Mouse (Mus musculus): ENCODE results near the gene Pih1d1.
A peak's percentile ranks its signal among the peaks of the same experiment; 100 is the strongest.
"Not testable (repeated sequence)": the region's sequence is repeated elsewhere in the genome, so short reads cannot be mapped to it uniquely, and the experiment has no call there.

Pih1d1 gene

DNA sequence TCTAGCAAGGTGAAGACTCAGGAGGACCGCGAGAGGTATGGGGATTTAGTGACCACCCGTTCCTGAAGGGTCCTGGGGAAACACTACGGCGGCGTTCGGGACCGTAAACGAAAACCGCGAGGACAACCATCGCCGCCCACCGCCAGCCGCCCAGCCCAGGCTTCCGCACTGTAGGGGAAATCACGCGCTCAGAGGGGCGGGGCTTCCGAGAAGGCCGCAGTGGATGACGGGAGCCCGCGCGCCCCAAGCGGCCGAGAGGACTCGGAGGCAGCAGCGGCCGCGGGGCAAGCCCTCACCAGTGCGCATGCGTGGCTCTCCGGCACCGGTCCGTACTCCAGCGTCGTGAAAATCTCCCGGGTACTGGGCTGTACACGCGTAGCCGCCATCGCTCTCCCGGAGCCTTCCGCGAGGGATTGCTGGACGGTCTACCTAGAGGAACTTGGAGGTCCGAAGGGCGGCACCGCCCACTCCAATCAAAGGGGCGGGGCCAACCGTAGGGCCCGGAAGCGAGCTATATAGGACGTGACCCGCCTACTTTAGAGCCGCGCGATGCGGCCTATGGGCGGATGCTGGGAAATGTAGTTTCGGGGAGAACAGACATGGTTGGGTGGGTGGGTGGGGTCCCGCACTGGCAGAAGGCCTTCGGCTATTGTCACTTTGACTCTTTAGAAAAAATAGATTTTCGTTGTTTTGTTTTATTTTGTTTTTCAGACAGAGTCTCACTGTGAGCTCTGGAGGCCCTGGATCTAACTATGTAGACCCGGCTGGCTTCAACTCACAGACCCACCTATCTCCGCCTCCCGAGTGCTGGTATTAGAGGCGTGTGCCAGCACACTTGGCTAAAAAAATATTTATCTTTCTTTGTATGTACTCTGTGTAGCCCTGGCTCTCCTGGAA is at the start of gene Pih1d1, which contains the start of gene Aldh16a1:
Gene Pih1d1, plus strand, starts transcription at position 208 of the 897 bp plus-strand sequence.
Gene Aldh16a1, minus strand, starts transcription at position 489 of the 897 bp plus-strand sequence.
- DNase-seq (ENCODE audit: low read depth, low spot score) = peak; percentile 91

DNA sequence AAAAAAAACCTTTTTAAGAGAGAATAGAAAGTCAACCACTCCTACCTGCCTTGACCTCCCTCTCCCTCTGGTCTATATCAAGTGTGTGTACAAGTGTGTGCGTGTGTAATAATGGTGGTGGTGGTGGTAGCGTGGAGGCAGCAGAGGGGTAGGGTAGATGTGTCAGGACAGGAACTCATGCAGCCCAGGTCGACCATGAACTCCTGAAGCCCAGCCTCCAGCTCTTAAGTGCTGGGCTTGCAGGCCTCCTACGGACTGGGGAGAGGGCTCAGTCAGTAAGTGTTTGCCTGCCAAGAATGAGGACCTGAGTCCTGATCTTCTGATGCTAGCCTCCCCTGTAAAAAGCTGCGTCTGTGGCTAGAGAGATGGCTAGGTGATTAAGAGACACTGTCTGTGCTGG is 49.2 kb upstream of the Pih1d1 start:
- no peak for DNase-seq (ENCODE audit: low read depth, low spot score)

DNA sequence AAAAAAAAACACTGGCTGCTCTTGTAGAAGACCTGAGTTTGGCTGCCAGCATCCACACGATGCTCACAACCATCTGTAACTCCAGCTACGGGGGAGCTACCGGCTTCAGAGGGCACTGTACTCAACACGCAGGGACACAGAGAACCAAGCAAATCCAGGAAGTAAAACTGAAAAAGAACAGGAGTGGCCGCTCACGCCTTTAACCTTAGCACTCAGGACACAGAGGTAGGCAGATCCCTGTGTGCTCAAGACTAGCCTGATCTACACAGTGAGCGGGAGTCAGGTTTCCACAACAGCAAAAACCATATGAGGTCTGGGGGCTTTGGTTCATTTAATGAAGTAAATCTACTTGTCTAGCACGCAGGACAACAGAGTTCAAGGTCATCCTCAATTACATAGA is 48.6 kb upstream of the Pih1d1 start:
- DNase-seq (ENCODE audit: low read depth, low spot score) = no peak

DNA sequence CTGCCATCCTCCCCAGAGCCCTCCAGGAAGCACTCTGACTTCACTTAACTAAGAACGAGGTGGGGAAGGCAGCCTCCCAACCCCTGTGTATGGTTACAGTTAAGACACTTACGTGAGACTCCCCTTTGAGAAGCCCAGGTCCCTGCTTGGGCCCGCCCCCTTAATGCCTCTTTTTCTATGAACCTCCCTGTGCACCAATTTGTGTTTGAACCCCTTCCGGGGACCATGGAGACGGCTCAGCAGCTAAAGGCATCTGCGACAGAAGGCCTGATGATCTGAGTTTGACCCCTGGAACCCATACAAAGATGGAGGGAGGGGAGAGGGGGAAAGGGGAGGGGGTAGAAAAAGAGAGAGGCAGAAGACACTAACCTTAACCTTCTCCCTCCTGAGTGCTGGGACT is 47.7 kb upstream of the Pih1d1 start:
- DNase-seq (ENCODE audit: low read depth, low spot score) = no peak

DNA sequence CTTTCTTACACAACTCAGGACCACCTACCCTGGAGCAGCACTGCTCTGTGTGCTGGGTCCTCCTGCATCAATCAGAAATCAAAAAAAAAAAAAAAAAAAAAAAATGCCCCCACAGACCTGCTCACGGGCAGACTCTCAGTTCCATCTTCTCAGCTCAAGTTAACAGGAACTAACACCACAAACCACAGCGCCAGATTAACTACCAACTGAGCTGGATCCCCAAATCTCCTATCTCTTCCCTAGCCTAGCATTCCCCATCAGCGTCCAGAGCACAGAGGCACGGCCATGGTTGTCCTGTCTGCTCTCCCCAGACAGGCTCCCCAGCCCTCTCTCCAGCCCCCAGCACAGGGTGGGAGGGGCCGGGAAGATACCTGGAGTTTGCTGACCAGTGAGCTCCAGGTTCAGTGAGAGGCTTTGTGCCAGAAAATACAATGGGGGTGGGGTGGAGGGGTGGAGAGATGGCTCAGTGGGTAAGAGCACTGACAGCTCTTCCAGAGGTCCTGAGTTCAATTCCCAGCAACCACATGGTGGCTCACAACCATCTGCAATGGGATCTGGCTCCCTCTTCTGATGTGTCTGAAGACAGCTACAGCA is 47.0 kb upstream of the Pih1d1 start:
- DNase-seq (ENCODE audit: low read depth, low spot score) = no peak

DNA sequence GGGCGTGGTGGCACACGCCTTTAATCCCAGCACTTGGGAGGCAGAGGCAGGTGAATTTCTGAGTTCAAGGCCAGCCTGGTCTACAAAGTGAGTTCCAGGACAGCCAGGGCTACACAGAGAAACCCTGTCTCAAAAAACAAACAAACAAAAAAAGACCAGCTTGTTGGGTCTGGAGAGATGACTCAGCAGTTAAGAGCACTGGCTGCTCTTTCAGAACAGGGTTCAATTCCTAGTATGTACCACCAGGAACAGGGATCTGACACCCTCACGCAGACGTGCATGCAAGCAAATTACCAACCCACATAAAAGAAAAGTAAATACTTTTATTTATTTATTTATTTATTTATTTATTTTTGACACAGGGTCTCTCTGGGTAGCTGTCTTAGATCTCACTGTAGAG is 44.0 kb upstream of the Pih1d1 start:
- not testable (repeated sequence) for DNase-seq (ENCODE audit: low read depth, low spot score)

DNA sequence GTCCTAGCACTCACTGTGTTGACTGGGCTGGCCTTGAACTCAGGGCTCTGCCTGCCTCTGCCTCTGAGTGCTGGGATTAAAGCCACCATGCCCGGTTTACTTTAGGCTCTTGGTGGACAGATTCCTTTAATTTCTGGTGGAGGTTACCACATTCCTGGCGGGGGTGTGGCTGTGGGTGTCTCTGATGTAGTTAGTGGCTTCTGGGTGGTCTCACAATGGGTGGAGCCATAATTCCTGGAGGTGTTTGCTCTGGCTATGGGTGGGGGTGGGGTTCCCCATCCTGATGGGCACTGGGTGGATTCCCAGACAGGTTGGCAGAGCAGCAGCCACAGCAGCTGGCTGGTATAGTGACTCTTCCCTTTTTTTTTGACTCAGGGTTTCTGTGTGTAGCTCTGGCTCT is 42.2 kb upstream of the Pih1d1 start:
- no peak for DNase-seq (ENCODE audit: low read depth, low spot score)

DNA sequence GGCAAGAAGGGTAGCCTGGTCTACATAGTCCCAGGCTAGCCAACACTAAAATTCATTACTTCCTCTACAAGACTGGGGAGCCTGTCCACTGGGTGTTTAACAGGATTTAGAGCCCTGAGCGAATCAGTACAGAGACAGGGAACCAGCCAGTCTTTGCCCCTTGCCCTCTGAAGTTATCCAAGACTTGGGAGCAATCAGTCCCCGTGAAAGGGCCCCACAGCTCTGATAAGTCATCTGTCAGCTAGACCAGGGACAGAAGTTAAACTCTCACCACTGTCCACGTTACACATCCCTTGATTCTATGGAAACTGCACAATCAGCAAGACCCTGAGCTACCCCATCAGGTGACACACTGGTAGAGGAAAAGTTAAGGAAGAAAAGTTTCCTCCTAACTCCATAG is 41.6 kb upstream of the Pih1d1 start:
- DNase-seq (ENCODE audit: low read depth, low spot score) = no peak

DNA sequence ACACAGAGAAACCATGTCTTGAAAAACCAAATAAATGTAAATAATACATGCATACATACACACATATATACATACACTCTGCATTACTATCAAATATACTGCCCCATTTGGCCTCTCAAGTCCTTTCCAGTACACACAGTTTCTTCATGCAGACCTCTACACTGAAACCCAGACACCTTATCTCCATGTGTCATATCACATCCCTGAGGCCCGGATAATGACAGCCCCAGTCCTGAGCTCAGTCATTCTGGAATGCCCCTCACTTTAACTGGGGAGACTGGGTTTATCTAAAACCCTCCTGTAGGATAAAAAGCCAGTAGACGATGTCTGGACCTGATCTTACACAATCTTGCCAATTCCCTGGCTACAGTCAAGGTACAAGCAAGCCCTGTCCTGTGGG is 40.6 kb upstream of the Pih1d1 start:
- DNase-seq (ENCODE audit: low read depth, low spot score) = no peak

DNA sequence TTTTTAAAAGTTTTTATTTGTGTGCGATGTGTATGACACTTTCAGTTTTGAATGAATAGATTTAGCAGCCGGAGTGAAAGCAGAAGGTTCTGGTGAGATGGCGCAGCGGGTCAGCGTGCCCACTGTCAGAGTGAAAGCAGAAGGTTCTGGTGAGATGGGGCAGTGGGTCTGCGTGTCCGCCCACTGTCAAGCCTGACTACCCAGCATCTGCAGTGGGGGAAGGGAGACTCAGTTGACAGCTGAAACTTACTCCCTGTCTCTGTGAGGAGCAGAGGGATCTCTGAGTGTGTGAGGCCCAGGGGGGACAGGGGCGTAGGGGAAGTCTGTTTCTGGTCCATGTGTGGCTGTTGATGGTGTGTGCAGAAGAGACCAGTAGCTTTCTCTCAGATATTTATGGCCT is 36.5 kb upstream of the Pih1d1 start:
- no peak for DNase-seq (ENCODE audit: low read depth, low spot score)

DNA sequence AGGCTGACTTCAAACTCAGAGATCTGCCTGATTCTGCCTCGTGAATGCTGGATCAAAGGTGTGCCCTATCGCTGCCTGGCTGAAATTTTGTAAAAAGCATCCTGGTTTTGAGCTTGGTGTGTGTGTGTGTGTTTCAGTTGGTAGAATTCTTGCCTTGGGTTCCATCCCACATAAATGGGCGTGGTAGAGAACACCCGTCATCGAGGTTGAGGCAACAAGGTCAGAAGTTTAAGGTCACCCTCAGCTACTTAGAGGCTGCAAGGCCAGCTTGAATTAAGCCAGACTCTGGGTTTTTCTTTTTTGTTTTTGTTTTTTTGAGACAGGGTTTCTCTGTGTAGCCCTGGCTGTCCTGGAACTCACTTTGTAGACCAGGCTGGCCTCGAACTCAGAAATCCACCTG is 35.8 kb upstream of the Pih1d1 start:
- DNase-seq (ENCODE audit: low read depth, low spot score) = no peak

DNA sequence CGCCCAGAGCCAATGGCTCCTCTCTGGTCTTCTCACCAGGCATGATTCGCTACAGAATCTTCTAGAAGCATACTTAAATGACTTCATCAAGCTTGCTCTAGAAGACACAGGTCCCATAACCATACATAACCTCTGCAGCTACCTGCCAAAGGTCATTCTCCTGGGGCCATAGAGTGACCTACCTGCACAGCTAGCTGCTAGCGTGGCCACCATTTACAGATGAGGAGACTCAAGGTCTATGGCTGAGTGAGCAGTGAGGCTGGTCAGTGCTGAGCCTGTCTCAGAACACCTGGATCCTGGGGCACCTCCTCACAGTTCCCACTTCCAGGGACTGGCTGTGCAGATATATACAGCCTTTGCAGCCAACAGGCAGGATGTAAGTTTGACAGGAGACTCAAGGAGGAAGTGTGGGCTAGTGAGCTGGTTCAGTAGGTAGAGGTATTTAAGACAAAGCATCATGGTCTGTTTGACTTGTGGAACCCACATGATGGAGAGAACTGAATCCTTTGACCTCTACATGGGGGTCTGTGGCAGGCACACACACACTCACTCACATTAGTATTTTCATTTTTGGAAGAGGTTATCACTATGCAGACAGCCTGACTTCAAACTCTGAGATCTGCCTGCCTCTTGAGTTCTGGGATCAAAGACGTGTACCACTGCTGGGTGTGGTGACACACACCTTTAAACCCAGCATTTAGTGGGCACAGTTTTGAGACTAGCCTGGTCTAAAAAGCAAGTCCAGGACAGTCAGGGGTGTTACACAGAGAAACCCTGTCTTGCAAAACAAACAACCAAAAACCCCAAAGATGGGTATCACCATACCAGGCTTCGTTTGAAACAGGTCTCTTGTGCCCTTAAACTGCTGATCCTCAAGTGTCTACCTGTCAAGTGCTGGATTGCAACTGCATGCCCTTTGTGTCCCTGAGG is 34.1 kb upstream of the Pih1d1 start:
- no peak for DNase-seq (ENCODE audit: low read depth, low spot score)

DNA sequence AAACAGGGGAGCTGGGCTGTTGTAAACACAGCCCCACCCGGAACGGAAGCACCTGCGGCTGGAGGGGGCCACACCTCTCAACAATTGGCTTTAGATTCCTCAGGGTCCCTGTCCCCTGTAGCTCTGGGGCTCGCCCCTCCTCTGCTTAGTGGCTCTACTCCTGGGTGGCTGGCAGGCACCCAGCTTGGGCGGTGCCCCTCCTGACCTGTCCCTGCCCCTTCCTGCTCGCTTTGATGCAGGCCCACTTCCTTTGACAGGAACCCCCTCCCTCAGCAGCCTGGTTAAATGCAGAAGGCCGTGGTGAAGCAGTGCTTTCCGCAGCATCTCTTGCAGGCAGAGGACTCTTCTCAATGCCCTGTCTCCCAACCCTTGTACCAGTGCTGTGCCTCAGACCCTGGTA is 32.7 kb upstream of the Pih1d1 start:
- no peak for DNase-seq (ENCODE audit: low read depth, low spot score)

DNA sequence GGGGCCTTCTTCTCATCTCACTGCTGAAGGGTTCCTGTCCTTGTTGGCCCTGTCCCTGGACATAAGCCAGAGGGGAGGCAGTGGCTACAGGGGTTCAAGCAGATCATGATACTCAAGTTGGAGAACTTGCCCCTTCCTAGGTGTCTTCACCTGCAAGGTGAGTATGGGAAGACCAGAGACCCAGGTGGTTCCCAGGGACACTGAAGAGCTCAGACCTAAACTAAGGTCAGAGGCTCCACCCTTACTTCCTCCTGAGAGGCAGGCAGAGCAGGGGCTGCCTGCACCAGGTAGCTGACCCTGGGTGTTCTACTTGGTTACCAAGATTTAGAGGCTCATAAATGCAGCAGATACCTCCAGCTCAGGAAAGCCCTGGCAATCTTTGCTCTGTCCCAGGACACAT is 32.1 kb upstream of the Pih1d1 start:
- DNase-seq (ENCODE audit: low read depth, low spot score) = no peak

DNA sequence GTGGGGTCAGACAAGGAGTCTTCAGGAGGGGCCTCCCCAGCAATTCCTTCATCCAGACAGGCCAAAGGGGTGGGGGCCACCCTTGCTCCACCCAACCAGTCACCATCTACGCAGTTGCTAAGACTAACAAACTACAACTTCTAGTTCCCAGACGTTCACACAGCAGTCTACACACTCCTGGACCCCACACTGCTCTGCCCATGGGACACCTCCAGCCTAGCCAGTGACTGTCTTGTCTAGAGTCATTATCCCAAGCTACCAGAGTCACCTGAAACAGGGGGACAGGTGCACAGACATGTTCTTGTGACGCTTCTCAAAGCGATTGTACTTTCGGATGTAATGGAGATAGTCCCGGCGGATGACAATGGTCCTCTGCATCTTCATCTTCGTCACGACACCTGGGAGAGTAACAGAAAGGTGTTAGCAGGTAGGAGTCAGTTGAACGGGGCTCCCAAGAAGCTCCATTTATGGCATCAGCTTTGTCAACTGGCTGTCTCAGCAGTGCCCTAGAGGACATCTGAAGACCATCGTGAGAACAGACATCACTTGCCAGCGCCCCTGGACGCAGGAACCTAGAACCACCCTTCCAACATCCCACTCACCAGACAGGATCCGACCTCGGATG is 31.4 kb upstream of the Pih1d1 start:
- DNase-seq (ENCODE audit: low read depth, low spot score) = no peak

DNA sequence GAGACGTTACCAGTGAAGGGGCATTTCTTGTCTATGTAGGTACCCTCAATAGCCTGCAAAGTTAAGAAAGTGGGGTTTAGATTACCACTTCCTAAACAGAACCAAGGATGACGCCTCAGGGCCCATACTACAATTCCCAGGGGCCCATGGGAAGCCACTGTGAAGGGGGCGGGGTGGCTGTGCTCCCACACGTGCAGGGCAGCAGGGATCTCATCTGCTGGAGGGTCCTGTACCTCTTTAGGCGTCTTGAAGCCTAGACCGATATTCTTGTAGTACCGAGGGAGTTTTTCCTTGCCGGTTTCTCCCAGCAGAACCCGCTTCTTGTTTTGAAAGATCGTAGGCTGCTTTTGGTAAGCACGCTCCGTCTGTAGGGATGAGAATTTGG is 30.9 kb upstream of the Pih1d1 start:
- no peak for DNase-seq (ENCODE audit: low read depth, low spot score)

DNA sequence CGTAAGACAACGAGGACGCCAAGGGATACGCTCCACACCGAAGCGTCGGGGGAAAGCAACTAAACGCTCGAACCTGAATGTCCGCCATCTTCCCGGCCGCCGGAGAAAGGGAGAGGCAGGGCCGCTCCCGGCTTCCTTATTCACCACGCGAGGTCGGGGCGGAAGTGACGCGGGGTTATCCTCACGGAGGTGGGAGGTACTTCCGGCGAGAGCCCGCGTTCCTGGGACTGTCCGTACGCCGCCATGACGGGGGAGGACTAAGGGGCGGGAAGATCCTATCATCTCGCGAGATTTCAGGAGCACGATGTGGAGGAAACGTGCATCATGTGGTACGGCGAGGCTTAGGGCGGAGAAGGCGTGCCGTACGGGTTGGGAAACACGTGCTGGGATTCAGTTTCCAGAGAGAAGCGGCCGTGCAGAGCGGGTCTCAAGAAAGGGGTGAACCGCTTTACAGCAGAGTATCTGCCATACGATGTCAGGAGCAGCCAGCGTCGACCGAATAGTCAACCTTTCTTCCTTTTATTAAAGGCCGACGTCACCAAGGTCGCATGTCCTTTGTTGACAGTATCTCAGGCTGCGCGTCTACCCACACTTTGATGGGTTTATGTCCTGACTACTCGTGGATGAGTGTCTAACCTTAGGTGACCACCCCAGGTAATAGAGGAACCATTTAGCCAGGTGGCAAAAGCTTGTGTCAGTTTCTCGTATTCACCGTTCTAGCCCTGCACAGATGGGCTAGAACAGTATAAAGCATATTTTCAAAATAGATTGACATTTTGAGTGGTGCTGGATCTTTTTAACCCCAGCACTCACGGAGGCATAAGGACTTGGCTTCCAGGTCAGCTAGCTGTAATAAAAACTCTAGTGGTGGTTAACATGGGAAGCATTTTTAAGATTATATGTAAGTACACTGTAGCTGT is 29.6 kb upstream of the Pih1d1 start, which contains the start of gene Rps11:
Gene Rps11, minus strand, starts transcription at position 216 of the 920 bp plus-strand sequence.
- DNase-seq (ENCODE audit: low read depth, low spot score) = peak; percentile 100

DNA sequence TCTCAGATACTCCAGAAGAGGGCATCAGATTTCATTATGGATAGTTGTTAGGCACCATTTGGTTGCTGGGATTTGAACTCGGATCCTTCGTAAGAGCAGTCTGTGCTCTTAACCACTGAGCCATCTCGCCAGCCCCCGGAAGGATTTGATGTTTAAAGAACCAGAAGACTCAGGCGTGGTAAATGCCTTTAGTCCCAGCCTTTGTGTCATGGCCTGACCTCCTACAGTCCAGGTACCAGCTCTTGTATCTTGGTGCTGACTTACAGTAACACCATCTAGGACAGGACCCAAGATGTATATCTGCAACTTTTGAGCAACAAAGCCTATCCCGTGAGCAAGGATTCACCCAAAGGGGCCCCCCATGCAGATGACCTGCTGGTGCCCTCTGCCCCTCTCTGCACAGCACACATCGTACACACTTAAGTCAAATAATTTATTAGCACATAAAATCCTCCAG is 28.9 kb upstream of the Pih1d1 start:
- no peak for DNase-seq (ENCODE audit: low read depth, low spot score)

DNA sequence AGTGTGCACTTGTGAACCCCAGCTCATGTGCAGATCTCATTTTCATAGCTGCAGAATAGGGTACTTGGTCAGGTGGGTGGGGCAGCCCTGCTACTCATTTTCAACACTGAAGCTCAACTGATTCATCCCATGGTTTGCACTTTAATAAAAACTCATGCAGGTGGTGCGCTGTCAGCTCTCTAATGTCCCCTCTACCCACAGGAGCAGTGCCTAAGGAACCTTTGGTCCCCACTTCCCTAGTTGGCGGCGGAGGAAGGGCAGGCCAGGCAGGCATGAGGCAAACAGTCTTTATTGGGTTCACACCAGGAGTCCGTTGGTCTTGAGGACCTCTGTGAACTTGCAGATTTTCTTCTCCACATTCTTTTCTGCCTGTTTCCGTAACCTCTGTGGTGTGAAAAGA is 28.5 kb upstream of the Pih1d1 start:
- DNase-seq (ENCODE audit: low read depth, low spot score) = not testable (repeated sequence)

DNA sequence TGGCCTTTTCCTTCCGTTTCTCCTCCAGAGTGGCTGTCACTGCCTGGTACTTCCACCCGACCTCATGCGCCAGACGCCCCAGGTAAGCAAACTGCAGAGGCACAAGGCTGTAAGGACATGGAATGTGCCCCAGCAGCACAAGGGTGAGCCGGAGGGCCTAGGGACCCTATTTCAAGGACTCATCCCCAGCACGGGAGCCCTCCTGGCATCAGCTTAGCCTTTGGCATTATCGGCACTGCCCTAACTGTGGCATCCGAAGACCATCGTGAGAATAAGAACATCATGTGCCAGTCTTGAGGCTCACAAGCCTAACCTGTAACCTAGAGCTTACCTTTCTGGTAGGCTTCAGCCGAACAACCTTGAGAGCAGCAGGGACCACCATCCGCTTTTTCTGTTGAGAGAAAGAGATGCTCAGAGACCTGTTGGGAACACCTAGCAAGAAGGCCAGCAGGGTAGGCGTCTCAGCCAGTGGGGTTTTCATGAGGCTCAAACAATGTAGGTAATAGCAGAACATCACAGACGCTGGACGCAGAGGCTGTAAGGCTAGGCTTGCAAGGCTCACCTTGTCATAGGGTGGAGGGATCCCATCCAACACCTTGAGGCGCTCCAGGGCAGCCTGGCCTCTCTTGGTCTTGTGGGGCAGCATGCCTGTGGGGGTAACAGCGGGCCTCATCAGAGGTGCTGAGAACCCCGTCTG is 27.8 kb upstream of the Pih1d1 start:
- DNase-seq (ENCODE audit: low read depth, low spot score) = no peak
